Mouse (Mus musculus) megakaryocyte, embryonic 14.5 days (primary cell): ENCODE results near the gene Xylt1. TPM values are rescaled to one million over a fixed set of nuclear protein-coding genes. Genes with fewer than 3 reads are reported as not detected.

ENCODE experiments used
- H3K27me3 ChIP-seq: replicated peaks from 2 replicates; pipeline ENCODE3; 2012; ENCODE audit warnings: inconsistent platforms
- H3K36me3 ChIP-seq: replicated peaks from 2 replicates; pipeline ENCODE3; 2012; ENCODE audit warnings: low read length, inconsistent platforms, mixed read lengths
- H3K4me1 ChIP-seq: 2 replicates; pipeline ENCODE4 v1.6.1; 2012; ENCODE audit warnings: inconsistent platforms
- H3K4me3 ChIP-seq: replicated peaks from 2 replicates; pipeline ENCODE3; 2012; ENCODE audit warnings: moderate library complexity, mild to moderate bottlenecking, inconsistent platforms
- H3K9me3 ChIP-seq: 2 replicates; pipeline ENCODE4 v1.6.1; 2012; ENCODE audit warnings: inconsistent platforms
- FLI1 ChIP-seq: IDR thresholded peaks from 2 replicates; pipeline ENCODE4 v1.6.1; 2012; ENCODE audit warnings: low read length, inconsistent platforms, mixed read lengths
- GATA1 ChIP-seq: IDR thresholded peaks from 3 replicates; pipeline ENCODE4 v1.6.1; 2012; ENCODE audit warnings: mixed read lengths, low read length, inconsistent platforms, borderline replicate concordance
- polyA plus RNA-seq: library from polyadenylated mRNA; stranded (reverse); fragments of >175 nt; gene quantifications from 2 replicates; pipeline ENCODE4 v1.2.3, GENCODE M21; 2012; ENCODE audit warnings: low replicate concordance; ENCODE audit not compliant: insufficient read depth

Gene Xylt1
- polyA plus RNA-seq, 1 experiment = 0.38 TPM

DNA sequence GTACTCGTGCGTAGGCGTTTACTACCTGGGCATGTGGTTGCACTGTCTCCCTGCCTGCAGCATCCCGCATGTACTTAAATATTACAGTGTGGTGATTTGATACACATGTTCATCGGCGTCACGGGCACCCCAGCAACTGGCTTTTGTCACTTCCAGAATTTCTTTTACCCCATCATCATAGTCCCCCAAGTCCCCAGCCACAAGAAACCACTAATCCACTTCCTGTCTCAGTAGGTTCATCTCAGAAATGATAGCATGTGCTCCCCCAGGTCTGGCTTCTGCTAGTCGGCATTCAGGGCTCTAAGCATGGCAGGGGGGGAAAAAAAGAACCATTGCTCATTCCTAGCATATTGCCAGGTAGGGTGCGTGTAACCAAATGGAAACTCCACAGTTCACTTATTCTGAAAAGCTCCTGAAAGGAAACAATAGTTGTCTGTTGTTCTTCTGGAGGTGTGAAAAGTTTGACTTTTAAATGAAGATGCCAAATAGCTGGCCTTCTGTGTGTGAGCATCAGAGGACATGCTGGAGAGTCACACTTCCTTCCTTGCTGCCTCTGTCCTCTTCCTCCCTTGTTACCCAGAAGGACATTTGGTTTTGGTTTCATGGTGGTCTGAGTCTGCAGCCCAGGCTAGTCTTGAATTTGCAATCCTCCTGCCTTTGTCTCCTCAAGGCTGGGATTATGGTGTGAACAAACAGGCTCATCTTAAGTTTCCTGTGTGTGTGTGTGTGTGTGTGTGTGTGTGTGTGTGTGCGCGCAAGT is 74.2 kb downstream of the Xylt1 start:
- Histone ChIP-seq H3K27me3 (no peaks in the 10 kb centered on the region), H3K4me3 (no peak overlapping the region), H3K4me1 (peaks cover 7% of the 10 kb centered on the region; the same call in 1 of the 2 replicates), H3K9me3 (peaks cover 3% of the 10 kb centered on the region), H3K36me3 (no peaks in the 10 kb centered on the region)
- TF ChIP-seq FLI1 (no peak), GATA1 (no peak)

DNA sequence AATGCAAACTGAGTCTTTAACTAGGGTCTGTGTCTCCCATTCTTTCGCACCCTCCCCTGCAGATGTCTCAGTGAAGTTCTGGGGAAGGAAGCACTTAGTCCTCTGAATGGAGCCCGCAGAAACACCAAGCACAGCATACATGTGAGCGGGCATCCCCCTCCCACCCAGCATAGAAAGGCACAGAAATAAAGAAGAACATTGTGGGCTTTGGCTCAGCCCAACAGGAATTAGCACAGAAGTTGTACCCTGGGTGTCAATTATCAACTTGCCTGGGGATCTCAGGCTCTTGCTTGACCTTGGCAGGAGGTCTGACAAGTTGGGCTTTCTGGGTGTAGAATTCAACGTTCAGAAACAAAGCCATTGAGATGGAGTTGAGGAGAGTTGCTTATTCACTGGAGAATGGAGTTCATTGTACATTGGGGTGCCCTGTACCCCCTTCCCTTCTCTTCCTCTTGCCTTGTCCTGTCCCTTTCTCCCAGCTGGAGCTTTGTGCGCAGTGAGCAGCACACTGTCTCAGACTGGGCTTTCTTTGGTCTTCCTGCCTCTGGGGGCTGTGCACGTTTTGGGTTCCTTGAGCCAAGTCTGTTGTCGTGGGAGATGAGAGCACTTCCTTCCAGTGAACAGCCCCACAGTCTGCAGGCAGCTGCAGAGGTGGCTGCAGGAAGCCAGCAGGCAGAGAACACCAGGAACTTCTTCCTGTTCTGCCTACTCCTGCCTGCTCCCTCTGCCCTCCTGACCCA is 81.6 kb downstream of the Xylt1 start:
- no peaks in the 10 kb centered on the region for H3K9me3 ChIP-seq

DNA sequence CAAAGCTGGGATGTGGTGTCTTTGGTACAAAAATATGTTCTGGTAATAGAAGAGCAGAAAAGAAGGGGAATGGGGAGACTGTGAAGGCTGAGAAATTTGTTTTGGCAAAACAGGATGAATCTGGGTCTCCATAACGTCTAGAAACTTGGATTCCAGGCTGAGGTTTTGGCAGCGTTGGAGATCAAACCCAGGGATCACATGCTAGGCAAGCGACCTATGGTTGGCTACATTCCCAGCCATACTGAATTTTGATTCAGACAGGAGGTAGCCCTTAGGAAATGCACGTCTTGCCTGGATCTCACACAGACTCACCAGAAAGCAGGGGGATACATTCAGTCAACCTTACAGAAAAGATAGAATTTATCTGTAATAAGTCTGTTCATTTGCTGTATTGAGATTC is 84.2 kb downstream of the Xylt1 start:
- no peaks in the 10 kb centered on the region for H3K36me3 ChIP-seq
- H3K9me3 ChIP-seq = no peaks in the 10 kb centered on the region
- no peak overlapping the region for H3K4me3 ChIP-seq
- peaks cover 1% of the 10 kb centered on the region for H3K27me3 ChIP-seq
- H3K4me1 ChIP-seq = peaks cover 5% of the 10 kb centered on the region
- no peak for TF ChIP-seq GATA1
- no peak for TF ChIP-seq FLI1

More for the DNA sequence above, 81.6 kb downstream of the Xylt1 start:
- peaks cover 5% of the 10 kb centered on the region for H3K4me1 ChIP-seq
- H3K36me3 ChIP-seq = no peaks in the 10 kb centered on the region
- peak overlapping the region; percentile 8 for H3K4me3 ChIP-seq
- TF ChIP-seq GATA1 (no peak), FLI1 (no peak)
- H3K27me3 ChIP-seq = no peaks in the 10 kb centered on the region

DNA sequence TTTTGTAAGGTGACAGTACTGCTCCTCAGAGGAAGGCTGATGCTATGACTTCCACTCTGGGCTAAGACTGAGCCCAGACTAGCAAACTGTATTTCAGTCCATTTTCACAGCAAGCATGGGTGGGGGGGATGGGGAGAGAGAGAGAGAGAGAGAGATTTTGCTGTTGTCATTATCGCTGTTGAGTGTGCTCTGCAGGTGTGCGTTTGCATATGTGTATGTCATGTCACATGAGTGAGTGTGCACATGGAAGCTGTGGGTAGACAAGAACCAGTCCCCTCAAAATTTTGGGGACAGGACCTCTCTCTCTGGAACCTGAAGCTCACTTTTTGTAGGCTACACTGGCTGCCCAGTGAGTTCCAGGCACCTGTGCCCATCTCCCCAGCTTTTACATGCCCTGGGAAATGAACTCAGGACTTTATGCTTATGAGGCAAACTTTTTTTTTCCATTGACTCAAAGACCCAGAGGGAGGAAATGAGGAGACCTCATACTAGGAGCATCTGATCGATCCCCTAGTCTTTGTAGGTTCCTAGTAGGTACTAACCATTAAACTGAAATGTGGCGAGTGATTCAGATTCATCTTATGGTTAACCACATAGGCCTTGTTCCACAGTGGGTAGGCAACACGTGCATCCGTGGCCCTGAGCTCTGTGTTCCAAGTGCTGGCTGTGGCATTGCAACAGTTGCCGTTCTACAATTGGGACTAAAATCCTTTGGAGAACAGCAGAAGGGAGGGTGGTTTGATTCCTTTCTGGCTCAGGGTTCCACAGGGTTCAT is 85.4 kb downstream of the Xylt1 start:
- Histone ChIP-seq H3K36me3 (no peaks in the 10 kb centered on the region), H3K4me1 (peaks cover 5% of the 10 kb centered on the region), H3K9me3 (no peaks in the 10 kb centered on the region), H3K4me3 (no peak overlapping the region), H3K27me3 (peaks cover 2% of the 10 kb centered on the region)
- TF ChIP-seq FLI1 (no peak), GATA1 (no peak)

DNA sequence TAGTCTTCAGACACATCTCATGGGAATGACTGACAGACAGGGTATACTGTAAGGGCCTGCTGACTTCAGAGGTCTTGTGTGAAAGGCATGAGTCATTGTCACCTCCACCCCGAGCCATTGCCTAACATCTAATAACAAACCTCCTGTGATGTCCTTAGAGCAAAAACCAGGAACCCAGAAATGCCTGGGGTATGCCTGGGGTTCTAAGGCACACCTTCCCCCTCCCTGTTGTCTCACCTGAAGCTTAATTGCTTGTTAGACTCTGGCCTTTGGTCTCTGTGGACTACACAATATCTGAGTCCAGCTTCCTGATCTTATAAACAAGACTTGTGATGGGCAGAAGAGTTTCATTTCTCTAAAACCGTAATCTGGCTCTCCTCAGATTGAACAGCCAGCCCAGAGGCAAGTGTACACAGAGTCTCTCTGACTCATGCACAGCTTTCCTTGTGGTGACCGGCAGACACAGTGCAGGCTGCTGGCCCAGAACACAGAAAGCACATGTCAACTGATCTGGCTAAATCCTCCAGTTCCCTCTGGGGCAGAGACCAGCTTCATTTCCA is 89.5 kb downstream of the Xylt1 start:
- H3K4me3 ChIP-seq = no peak overlapping the region
- no peak for TF ChIP-seq FLI1
- no peak for TF ChIP-seq GATA1
- peaks cover 21% of the 10 kb centered on the region for H3K4me1 ChIP-seq
- H3K36me3 ChIP-seq = no peaks in the 10 kb centered on the region
- peaks cover 12% of the 10 kb centered on the region for H3K27me3 ChIP-seq
- H3K9me3 ChIP-seq = no peaks in the 10 kb centered on the region

DNA sequence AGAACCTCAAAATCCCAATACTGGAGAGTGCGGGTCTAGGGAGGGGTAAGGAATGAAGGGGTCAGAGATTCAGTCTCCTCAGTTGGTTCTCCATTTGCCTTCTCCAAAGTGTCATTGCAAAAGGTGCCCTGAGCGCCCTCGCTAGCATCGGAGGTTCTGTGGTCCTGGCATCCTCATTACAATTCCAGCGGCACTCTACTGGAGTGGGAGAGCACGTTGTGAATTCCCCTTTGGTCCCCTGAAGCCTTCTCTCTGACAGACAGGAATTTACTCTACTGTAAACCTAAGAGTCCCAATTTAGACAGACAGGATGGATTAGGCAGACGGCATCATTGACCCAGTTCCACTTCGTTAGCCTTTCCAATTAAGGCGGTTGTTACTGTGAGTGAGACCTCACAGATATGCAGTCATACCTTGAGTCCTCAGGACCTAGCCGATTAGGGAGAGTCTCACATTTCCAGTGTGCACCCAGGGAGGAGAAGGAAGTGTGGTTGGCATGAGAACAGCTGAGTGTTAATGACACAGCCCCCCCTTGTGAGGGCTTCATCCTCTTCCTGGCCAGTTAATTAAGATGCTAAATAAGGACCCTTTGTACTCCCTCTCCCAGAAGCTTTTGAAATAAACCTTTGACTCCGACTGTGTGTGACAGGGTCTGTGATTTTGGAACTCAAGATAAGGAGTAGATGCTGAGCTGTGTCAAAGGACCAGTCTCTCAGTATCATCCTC is 91.4 kb downstream of the Xylt1 start:
- TF ChIP-seq FLI1 (no peak), GATA1 (no peak)
- Histone ChIP-seq H3K4me1 (peaks cover 21% of the 10 kb centered on the region), H3K27me3 (peaks cover 12% of the 10 kb centered on the region), H3K36me3 (no peaks in the 10 kb centered on the region), H3K4me3 (no peak overlapping the region), H3K9me3 (no peaks in the 10 kb centered on the region)

DNA sequence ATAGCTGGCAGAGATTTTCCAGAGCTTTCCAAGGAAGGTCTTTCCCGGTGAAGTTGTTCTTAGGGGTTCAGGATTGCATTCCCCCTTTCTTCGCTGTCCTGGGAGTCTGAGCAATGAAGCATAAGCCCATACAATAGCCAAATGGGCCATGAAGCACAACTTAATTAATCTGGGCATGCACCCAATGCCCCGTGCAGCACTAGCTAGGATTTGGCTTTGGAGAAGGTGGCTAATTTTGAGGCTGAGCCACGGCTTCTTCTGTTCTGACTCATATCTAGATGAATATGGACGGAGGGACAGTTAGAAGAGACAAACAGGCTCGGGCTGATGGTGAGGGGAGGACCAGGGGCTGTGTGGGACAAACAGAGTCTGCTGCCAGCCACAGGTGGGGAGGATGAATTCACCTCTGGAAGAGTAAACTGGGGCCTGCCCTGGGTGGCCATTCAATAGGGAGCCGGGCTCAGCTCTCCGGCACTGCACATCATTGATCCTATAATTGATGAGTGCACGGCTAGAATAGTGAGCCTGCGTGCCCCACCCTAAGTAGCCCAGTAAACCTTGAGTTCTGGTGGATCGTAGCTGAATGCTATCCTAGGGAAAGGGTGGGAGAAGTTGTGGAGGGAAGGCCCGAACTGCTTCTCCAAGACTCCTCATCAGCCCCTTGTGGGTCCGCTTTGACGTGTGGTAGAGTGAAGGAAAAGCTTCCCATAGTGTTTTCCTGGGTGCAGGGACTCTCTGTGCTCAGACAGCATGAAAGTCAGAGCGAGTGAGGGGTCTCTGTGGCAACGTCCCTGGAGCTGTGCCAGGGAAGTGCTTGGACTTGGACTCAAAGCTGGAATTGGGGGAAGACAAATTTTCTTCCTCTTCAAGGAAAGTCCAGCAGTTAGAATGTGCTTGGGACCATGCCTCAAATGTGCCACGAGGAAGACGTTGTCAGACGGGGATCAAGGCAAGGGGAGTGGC is 92.3 kb downstream of the Xylt1 start:
- Histone ChIP-seq H3K27me3 (peaks cover 12% of the 10 kb centered on the region), H3K36me3 (no peaks in the 10 kb centered on the region), H3K9me3 (no peaks in the 10 kb centered on the region), H3K4me3 (no peak overlapping the region), H3K4me1 (peaks cover 21% of the 10 kb centered on the region)
- no peak for TF ChIP-seq GATA1
- TF ChIP-seq FLI1 = no peak

DNA sequence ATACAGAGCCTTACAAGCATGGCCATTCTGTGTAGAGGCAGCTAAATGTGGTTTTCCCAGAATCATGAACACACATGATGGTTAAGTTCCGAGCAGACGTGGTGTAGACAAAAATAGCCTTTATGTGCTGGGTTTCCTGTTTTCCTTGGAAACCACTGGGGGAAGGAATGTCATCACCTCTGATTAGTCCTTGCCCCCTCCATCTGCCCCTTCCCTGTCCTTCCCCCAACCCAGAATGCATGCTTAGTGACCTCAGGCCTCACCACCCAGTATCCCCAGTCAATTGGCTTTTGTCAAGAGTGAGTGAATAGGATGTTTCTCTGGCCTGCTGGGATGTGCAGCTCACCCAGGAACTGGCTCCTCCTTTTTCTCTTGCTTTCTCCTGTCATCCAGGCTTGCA is 93.5 kb downstream of the Xylt1 start:
- Histone ChIP-seq H3K9me3 (no peaks in the 10 kb centered on the region), H3K36me3 (no peaks in the 10 kb centered on the region), H3K4me3 (no peak overlapping the region), H3K27me3 (peaks cover 12% of the 10 kb centered on the region), H3K4me1 (peaks cover 21% of the 10 kb centered on the region)
- no peak for TF ChIP-seq FLI1
- TF ChIP-seq GATA1 = no peak
